In the genomic region with DNA sequence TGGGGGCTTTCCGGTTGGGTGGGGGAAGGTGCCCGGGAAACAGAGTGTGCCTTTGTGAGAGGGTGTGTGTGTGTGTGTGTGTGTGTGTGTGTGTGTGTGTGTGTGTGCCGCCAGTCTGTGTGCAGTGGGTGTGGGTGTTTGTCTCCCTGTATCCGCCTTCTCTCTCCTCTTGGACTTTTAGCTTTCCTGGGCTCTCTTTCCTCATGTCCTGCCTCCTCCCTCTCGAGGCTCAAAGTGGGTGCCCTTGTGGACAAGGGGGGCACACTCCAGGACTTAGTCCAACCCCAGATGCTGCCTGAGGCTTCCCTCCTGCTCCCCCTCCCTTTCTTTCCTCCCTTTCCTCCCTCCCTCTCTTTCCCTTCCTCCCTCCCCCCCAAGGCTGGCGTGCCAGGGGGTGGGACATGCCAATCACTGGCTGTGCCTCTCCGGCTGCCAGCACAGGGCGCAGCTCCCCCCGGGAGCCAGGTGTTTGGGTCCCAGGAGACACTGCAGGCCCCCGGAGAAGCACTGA, we compare ENCODE assay signal across 9 mouse cellular contexts. TPM values are rescaled to one million over a fixed set of nuclear protein-coding genes. Genes with fewer than 3 reads are reported as not detected.
DNase-seq lines count a peak whose midpoint lies in the region; ATAC-seq and TF ChIP-seq lines count a peak whose summit lies in the region.
"Had no signal": no experiment of that assay in that cellular context is flagged by ENCODE, and none has a peak within 500 bp of the region (broad histone marks: within the 10 kb centered on the region; RNA-seq: fewer than 3 reads in every experiment).

No protein-coding gene starts in this region.

- no peak overlapping the region for H3K9ac ChIP-seq in lung, postnatal 0 days (replicated peaks; ENCODE audit: low read depth)

- 0 out of 2 replicates have a peak, but pooled peaks cover 4% of the 10 kb centered on the region for H3K4me1 ChIP-seq in lung, postnatal 0 days (ENCODE audit: insufficient read depth, low read depth, low read length)

- H3K4me3 ChIP-seq in lung, postnatal 0 days (ENCODE audit: low read depth, low read length): no peak overlapping the region
- H3K4me3 ChIP-seq in left cerebral cortex, adult 2 months: peak overlapping the region; percentile 54

- no peaks in the 10 kb centered on the region for H3K9me3 ChIP-seq in lung, postnatal 0 days (ENCODE audit: low read length)

- H3K36me3 ChIP-seq in lung, postnatal 0 days (ENCODE audit: insufficient read depth, low read length): no peaks in the 10 kb centered on the region

- 25% methylated on average over 9 of the region's 10 CpGs for WGBS in lung, postnatal 0 days

- H3K4me2 ChIP-seq in lung, postnatal 0 days (replicated peaks; ENCODE audit: low read depth, low read length): peak overlapping the region; percentile 33; the same call in 1 of the 2 replicates

- TF ChIP-seq CTCF in lung, postnatal 0 days (IDR thresholded peaks at IDR 0.05): no peak
- TF ChIP-seq CTCF in left cerebral cortex, adult 2 months (IDR thresholded peaks at IDR 0.05): no peak

- peak; percentile 34; the same call in 1 of the 2 replicates for ATAC-seq in lung, postnatal 0 days

- intact Hi-C loops in left cerebral cortex, adult 2 months (cut with DNase I): loop anchor here (2.0 kb wide), 1 partner anchor 19 kb away; no protein-coding TSS in a partner anchor

- TF ChIP-seq EP300 in lung, postnatal 0 days (IDR thresholded peaks at IDR 0.05): no peak

- no peak overlapping the region for H3K27ac ChIP-seq in lung, postnatal 0 days (ENCODE audit: low read length)
- H3K27ac ChIP-seq in left cerebral cortex, adult 2 months: peak overlapping the region; percentile 98

- no peaks in the 10 kb centered on the region for H3K27me3 ChIP-seq in lung, postnatal 0 days (replicated peaks; ENCODE audit: insufficient read depth, low read length)

- peak; percentile 21 for DNase-seq in lung, postnatal 0 days (ENCODE audit: low spot score)
- DNase-seq in lung, postnatal 25 days (ENCODE audit: low spot score): no peak
- DNase-seq in frontal cortex, postnatal 10 days (ENCODE audit: low spot score in 2 of 2): peak; percentile 76 to 79
- peak; percentile 79 for DNase-seq in left cerebral cortex, adult 2 months (ENCODE audit: extremely low spot score in 1 of 2, low spot score in 2 of 2)
- DNase-seq in right cerebral cortex, postnatal 4 days: peak; percentile 76
- no peak for DNase-seq in urinary bladder, postnatal 25 days (ENCODE audit: low spot score)
- no peak for DNase-seq in thymus, postnatal 0 days (ENCODE audit: low spot score)
- no peak for DNase-seq in cerebellum, postnatal 4 days (ENCODE audit: low spot score in 2 of 2)

RNA-seq across cellular contexts. Expression of a gene that starts 0.4 kb away (rescaled TPM):
- polyA plus RNA-seq in lung, postnatal 0 days (2015; fragmentation: Nextera tagmentation; extraction: Ambion mirVana): 0.14 and 0.21 TPM in 2 replicates
- total RNA-seq in left cerebral cortex, adult 2 months (2021): 100 to 1,000 TPM; 152 to 155 TPM
- 0.04 and 0.05 TPM in 2 replicates for polyA plus RNA-seq in thymus, postnatal 0 days (2015; fragmentation: Nextera tagmentation; extraction: Ambion mirVana)

RNA-seq across cellular contexts. Expression of a gene that starts 46.1 kb away (rescaled TPM):
- not detected in 2 replicates for polyA plus RNA-seq in lung, postnatal 0 days (2015; fragmentation: Nextera tagmentation; extraction: Ambion mirVana)
- total RNA-seq in left cerebral cortex, adult 2 months (2021): 1 to 10 TPM; 5.2 to 7.3 TPM
- polyA plus RNA-seq in thymus, postnatal 0 days (2015; fragmentation: Nextera tagmentation; extraction: Ambion mirVana): not detected in 2 replicates
- total RNA-seq: MEL had no signal

RNA-seq across cellular contexts. Expression of a gene that starts 59.2 kb away (rescaled TPM):
- polyA plus RNA-seq in lung, postnatal 0 days (2015; fragmentation: Nextera tagmentation; extraction: Ambion mirVana): 91.8 and 97.9 TPM in 2 replicates
- 100 to 1,000 TPM; 144 to 154 TPM for total RNA-seq in left cerebral cortex, adult 2 months (2021)
- 122 and 131 TPM in 2 replicates for polyA plus RNA-seq in thymus, postnatal 0 days (2015; fragmentation: Nextera tagmentation; extraction: Ambion mirVana)

Comparison
In these comparisons a context has a peak if more than half of its experiments do, and no peak if none do; other contexts are left out.
1. DNase-seq: peak in lung, postnatal 0 days (single experiment), frontal cortex, postnatal 10 days (2 of 2), left cerebral cortex, adult 2 months (2 of 2) and right cerebral cortex, postnatal 4 days (single experiment); none in lung, postnatal 25 days (single experiment), urinary bladder, postnatal 25 days (single experiment), thymus, postnatal 0 days (single experiment) and cerebellum, postnatal 4 days (0 of 2).